Mouse (Mus musculus): ENCODE data around the gene Chadl.

DNA sequence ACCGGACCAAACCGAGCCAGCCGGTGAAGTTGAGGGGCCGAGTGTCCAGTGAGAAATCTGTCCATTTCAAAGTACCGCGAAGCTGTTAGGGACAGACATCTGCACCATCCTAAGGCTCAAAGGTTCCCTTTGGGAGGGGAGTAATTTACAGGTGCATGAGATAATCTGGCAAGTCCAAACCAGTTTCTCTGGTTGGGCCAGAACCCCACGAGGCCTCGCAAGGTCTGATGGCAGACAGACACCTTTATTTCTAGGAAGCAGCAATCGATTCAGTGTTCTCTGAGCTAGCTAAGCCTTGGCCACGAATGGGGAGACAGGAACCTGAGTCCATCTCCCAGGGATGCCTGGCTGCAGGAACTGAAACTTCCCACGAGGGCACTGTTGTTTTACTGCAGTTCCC lies 26.6 kb upstream of the Chadl start:
- TF ChIP-seq CTCF (IDR thresholded peaks at IDR 0.05; ENCODE audit: insufficient read depth, low read length): no peak
- TF ChIP-seq POLR2A (IDR thresholded peaks at IDR 0.05; ENCODE audit: borderline replicate concordance, extremely low read depth, low read depth, low read length): no peak

Measured in lung, adult 2 months (tissue).